Mouse (Mus musculus) forebrain, postnatal 0 days (tissue): ENCODE measurements at regions not wholly inside any gene's neighbourhood (a gene's known extent, or its start where the extent isn't known, plus 50 kb on each side); places are given as distances from the start of the nearest gene placed in this dataset.
A peak's percentile ranks its signal among the peaks of the same experiment; 100 is the strongest.

Experiments used
- ATAC-seq: fragments of 200-750 bp; cut with Nextera tagmentation; 2 replicates; pipeline ENCODE4 v1.8.0; 2017; ENCODE audit warnings: mild to moderate bottlenecking, moderate library complexity
- DNase-seq: peaks from one replicate; pipeline ENCODE4 v3.0.0-alpha.2; 2015
- H3K27ac ChIP-seq: fragments of 300-500 bp; sonication (generic); 2 replicates; pipeline ENCODE4 v1.5.1; 2014; ENCODE audit warnings: low read depth, mild to moderate bottlenecking, antibody characterized with exemption, low read length, moderate library complexity, mixed read lengths
- H3K27me3 ChIP-seq: fragments of 300-500 bp; sonication (generic); 2 replicates; pipeline ENCODE4 v1.6.1; 2014; ENCODE audit warnings: mild to moderate bottlenecking, low read length, mixed read lengths; ENCODE audit not compliant: insufficient read depth
- H3K36me3 ChIP-seq: fragments of 300-500 bp; sonication (generic); 2 replicates; pipeline ENCODE4 v1.6.1; 2014; ENCODE audit warnings: mild to moderate bottlenecking, moderate library complexity; ENCODE audit not compliant: insufficient read depth
- H3K4me1 ChIP-seq: fragments of 300-500 bp; sonication (generic); 2 replicates; pipeline ENCODE4 v1.6.1; 2014; ENCODE audit warnings: antibody characterized with exemption; ENCODE audit not compliant: insufficient read depth
- H3K4me2 ChIP-seq: fragments of 300-500 bp; sonication (generic); 2 replicates; pipeline ENCODE4 v1.6.1; 2014; ENCODE audit warnings: low read depth, mild to moderate bottlenecking, moderate library complexity
- H3K4me3 ChIP-seq: fragments of 300-500 bp; sonication (generic); 2 replicates; pipeline ENCODE4 v1.5.1; 2014; ENCODE audit warnings: low read depth, low read length, mixed read lengths
- H3K9ac ChIP-seq: fragments of 300-500 bp; sonication (generic); 2 replicates; pipeline ENCODE4 v1.6.1; 2014; ENCODE audit warnings: mild to moderate bottlenecking
- H3K9me3 ChIP-seq: fragments of 300-500 bp; sonication (generic); 2 replicates; pipeline ENCODE4 v1.6.1; 2016; ENCODE audit warnings: low read length
- CTCF ChIP-seq: sonication (generic); IDR thresholded peaks from 2 replicates; pipeline ENCODE4 v1.5.1; 2016; ENCODE audit warnings: antibody characterized with exemption, control low read depth, low read depth
- WGBS: fragments of 180-500 bp; shearing (Covaris S2); extraction: QIAGEN DNeasy Blood & Tissue Kit; methylation state at CpG from one replicate; pipeline ENCODE4 v1.1.7; 2014; 5-methylcytosine and 5-hydroxymethylcytosine counted together

DNA sequence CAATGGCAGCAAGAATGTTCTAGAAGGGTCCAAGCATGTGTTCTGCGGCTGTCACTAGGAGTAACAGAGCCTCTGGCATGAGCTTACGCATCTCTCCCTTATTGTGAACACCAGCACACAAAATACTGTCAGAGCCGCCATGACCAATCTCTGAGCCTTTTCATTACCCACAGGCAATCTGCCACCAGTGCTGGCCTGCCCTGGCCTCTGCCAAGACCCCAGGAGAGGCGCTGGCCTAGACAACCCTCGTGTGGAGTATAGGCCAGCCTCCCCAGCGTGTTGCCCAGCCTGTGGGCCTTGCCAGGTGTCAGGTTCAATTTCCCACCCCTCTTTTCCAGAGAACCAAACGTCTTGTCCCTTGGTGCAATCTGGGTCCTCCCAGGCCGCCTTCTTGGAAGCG lies 62.0 kb upstream of the Eln start:
- no peak for DNase-seq
- Histone ChIP-seq H3K4me1 (no peaks in the 10 kb centered on the region), H3K9ac (no peak overlapping the region), H3K9me3 (no peaks in the 10 kb centered on the region), H3K36me3 (no peaks in the 10 kb centered on the region), H3K27me3 (no peaks in the 10 kb centered on the region), H3K4me3 (no peak overlapping the region), H3K4me2 (no peak overlapping the region), H3K27ac (no peak overlapping the region)
- no peak for ATAC-seq
- no peak for TF ChIP-seq CTCF
- 75% methylated on average over 9 of the region's 9 CpGs for WGBS

GRCm38 (mm10) chr5:134804291-134805049 lies 57.3 kb upstream of the Eln start:
- Histone ChIP-seq H3K27me3 (no peaks in the 10 kb centered on the region), H3K27ac (no peak overlapping the region), H3K36me3 (no peaks in the 10 kb centered on the region), H3K4me3 (no peak overlapping the region), H3K4me2 (no peak overlapping the region), H3K4me1 (no peaks in the 10 kb centered on the region), H3K9ac (no peak overlapping the region), H3K9me3 (no peaks in the 10 kb centered on the region)
- DNase-seq: peak; percentile 34
- ATAC-seq: 0 out of 2 replicates have a peak, but pooled peaks have one; percentile 23
- 85% methylated on average over 20 of the region's 20 CpGs for WGBS
- TF ChIP-seq CTCF: peak; percentile 26

GRCm38 (mm10) chr5:134802161-134802719 lies 55.1 kb upstream of the Eln start:
- TF ChIP-seq CTCF: no peak
- Histone ChIP-seq H3K4me1 (no peaks in the 10 kb centered on the region), H3K9ac (no peak overlapping the region), H3K4me3 (no peak overlapping the region), H3K27me3 (no peaks in the 10 kb centered on the region), H3K4me2 (no peak overlapping the region), H3K27ac (no peak overlapping the region), H3K36me3 (no peaks in the 10 kb centered on the region), H3K9me3 (no peaks in the 10 kb centered on the region)
- no peak for ATAC-seq
- no peak for DNase-seq
- WGBS: 84% methylated on average over 11 of the region's 11 CpGs

DNA sequence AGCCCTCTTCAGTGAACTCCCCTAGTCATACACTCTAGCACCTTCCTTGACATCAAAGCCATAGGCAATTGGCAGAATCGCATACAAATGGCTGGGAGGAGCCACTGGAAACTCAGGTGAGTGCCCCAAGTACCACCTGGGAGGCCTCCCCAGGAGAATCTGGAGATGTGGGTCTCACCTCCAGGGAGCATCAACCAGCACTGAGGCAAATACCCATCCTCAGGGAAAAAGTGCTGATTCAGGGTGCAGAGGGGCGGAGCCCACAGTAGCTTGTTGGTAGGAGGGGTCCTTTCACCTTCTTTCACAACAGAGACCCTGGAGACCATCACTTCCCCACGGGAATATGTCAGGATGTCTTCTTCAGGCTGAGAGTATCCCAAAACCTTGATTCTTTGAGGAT lies 53.4 kb upstream of the Eln start:
- H3K27ac ChIP-seq: no peak overlapping the region
- no peaks in the 10 kb centered on the region for H3K36me3 ChIP-seq
- DNase-seq: no peak
- 83% methylated on average over 3 of the region's 3 CpGs for WGBS
- H3K9me3 ChIP-seq: no peaks in the 10 kb centered on the region
- TF ChIP-seq CTCF: no peak
- no peak overlapping the region for H3K9ac ChIP-seq
- no peaks in the 10 kb centered on the region for H3K4me1 ChIP-seq
- no peaks in the 10 kb centered on the region for H3K27me3 ChIP-seq
- no peak overlapping the region for H3K4me3 ChIP-seq
- no peak overlapping the region for H3K4me2 ChIP-seq
- ATAC-seq: no peak

- H3K9me3 ChIP-seq: no peaks in the 10 kb centered on the region
- ATAC-seq: no peak
Observed at GRCm38 (mm10) chr5:134799911-134800310, 52.8 kb upstream of the Eln start.

GRCm38 (mm10) chr5:134797688-134798094 lies 50.6 kb upstream of the Eln start:
- Histone ChIP-seq H3K36me3 (no peaks in the 10 kb centered on the region), H3K4me3 (no peak overlapping the region), H3K9ac (no peak overlapping the region), H3K4me2 (no peak overlapping the region), H3K4me1 (no peaks in the 10 kb centered on the region), H3K9me3 (no peaks in the 10 kb centered on the region), H3K27me3 (no peaks in the 10 kb centered on the region), H3K27ac (no peak overlapping the region)
- ATAC-seq (no peak), DNase-seq (no peak)
- TF ChIP-seq CTCF: no peak
- 72% methylated on average over 18 of the region's 18 CpGs for WGBS

More at GRCm38 (mm10) chr5:134799911-134800310, 52.8 kb upstream of the Eln start:
- no peak overlapping the region for H3K27ac ChIP-seq
- no peak overlapping the region for H3K4me2 ChIP-seq
- no peaks in the 10 kb centered on the region for H3K27me3 ChIP-seq
- H3K4me3 ChIP-seq: no peak overlapping the region
- no peak overlapping the region for H3K9ac ChIP-seq
- no peaks in the 10 kb centered on the region for H3K36me3 ChIP-seq
- no peaks in the 10 kb centered on the region for H3K4me1 ChIP-seq
- DNase-seq: no peak
- no peak for TF ChIP-seq CTCF
